Mouse (Mus musculus): ENCODE measurements at regions not wholly inside any gene's neighbourhood (a gene's known extent, or its start where the extent isn't known, plus 50 kb on each side); places are given as distances from the start of the nearest gene placed in this dataset.
A peak's percentile ranks its signal among the peaks of the same experiment; 100 is the strongest.

GRCm38 (mm10) chr13:107904851-107905250, 139.4 kb upstream of the Smim15 start:
- no peak for DNase-seq (ENCODE audit: inconsistent age in 2 of 2, low spot score in 1 of 2)

DNA sequence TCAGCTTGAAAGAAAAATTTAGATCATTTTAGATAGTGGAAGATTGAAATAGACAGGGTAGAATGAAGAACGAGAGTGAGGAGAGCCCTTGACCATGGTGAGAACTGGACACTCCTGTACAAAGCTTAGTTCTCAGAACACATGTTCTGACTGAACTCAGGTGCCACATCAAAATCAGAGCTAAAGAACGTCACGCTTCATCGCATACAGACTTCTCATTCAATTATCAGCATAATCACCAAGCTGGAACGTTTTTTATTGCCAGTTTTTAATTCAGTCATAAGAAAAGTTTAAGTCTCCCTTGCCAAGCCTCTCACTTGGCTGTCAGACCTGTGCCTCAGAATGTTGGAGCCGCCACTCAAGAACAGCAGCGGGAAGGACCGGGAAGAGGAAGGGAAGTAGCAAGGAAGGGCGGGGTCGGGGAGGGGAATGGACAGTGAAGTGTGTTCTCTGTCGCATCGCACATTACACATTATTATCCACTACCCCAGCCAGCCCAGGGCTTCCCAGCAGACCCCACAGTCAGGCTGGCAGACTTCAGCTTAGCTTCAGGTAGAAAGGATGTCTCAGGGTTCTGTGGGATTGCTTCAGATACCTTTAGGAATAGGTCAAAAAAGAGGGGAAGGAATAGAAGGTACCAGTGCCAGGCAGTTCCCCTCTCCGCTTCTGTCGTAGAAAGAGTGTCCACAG, 140.1 kb upstream of the Smim15 start:
- no peak for DNase-seq (ENCODE audit: inconsistent age in 2 of 2, low spot score in 1 of 2)

DNA sequence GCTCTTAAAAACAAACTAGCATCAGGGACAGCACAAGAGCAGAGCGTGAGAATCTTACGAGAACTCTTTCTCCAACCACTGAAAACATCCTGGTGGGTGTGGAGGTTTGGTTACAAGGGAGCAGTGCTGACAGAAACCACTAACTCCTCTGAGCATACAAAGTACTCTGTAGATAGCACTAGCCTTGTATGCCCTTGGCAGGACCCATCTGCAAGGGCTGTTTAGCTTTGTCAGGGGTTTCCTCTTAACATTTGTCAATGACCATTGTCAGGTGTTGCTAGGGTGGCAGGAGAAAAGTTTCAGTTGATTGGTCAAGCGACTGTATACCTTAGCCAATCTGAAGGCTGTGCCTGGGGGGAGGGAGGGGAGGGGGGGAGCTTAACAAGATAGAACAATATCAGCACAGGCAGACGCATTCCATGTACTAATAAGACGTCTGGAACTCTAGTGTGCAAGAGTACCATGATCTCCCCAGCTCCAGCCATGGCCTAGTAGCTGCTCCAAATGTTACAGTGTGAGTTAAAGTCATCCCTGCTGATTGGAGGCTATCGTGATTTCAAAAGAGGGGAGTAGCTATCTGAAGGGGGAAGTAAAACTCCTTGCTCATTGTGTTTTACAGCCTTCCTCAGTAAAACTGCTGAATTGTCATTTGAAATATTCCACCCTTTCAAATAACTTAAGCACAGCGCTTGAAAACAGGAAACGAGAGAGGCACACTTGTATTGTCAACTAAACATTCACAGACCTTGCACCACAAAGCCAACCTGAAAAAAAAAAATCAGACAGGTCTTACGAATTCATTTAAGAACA, 140.9 kb upstream of the Smim15 start:
- no peak for DNase-seq (ENCODE audit: inconsistent age in 2 of 2, low spot score in 1 of 2)

- no peak for DNase-seq (ENCODE audit: inconsistent age in 2 of 2, low spot score in 1 of 2)
Measured at GRCm38 (mm10) chr13:107902800-107903149, 141.5 kb upstream of the Smim15 start.

DNA sequence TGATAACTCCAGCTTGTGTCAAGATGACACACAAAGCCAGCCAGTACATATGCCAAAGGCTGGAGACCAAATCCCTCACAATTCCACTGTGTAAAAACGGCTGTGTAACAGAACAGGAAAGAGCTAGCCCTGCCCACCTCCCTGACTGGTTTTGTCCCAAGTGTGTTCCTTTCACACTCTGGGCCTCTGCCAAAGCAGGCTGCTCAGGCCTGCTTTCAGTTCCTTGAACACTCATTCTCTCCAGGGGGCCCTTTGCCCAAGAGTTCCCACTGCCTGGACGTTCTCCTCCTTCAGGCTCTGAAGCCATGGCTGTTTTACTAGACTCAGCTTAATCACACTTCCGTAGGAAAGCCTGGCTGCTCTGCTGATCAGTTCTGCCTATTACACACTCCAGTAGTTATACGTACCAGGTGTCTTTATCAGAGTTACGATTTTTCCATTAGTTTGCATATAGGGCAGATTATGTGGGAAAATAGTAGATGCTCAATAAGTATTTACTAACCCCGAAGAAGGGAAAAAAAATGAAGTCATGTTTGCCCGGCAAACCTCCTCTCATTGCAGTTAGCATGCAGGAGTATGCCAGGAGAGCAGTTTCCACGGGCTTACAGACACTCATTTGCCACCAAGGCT, 144.5 kb upstream of the Smim15 start:
- peak in 1 of 2 experiments; percentile 30 for DNase-seq (ENCODE audit: inconsistent age in 2 of 2, low spot score in 1 of 2)

DNA sequence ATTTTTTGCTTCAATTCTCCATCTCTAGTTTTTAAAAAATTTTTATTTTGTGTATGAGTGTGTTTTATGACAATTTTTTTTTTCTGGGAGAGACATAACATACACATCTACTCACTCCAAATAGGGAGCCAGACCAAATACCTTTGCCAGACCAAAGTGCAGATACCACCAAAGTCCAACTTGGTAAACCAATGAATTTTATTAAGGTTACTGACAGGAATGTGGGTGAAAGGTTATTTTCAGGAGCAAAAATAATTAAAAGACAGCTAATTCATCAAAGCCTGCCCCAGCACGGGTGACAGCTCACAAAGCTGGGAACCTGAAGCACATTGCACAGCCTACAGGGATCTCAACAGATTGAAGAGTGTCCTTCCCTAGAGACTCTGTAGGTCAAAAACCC, 146.6 kb upstream of the Smim15 start:
- no peak for DNase-seq (ENCODE audit: inconsistent age in 2 of 2, low spot score in 1 of 2)

- DNase-seq (ENCODE audit: inconsistent age in 2 of 2, low spot score in 1 of 2), result no peak
Measured at GRCm38 (mm10) chr13:107897184-107897583, 147.1 kb upstream of the Smim15 start.

- no peak for DNase-seq (ENCODE audit: inconsistent age in 2 of 2, low spot score in 1 of 2)
Measured at GRCm38 (mm10) chr13:107893581-107894183, 150.6 kb upstream of the Smim15 start.

- no peak for DNase-seq (ENCODE audit: inconsistent age in 2 of 2, low spot score in 1 of 2)
Measured at GRCm38 (mm10) chr13:107893081-107893480, 151.2 kb upstream of the Smim15 start.

GRCm38 (mm10) chr13:107891946-107892345, 152.3 kb upstream of the Smim15 start:
- DNase-seq (ENCODE audit: inconsistent age in 2 of 2, low spot score in 1 of 2), result peak in 1 of 2 experiments; percentile 83

GRCm38 (mm10) chr13:107890866-107891821, 153.1 kb upstream of the Smim15 start:
- DNase-seq (ENCODE audit: inconsistent age in 2 of 2, low spot score in 1 of 2), result peak; percentile 82 to 94

- DNase-seq (ENCODE audit: inconsistent age in 2 of 2, low spot score in 1 of 2), result peak; percentile 100
Measured at GRCm38 (mm10) chr13:107889985-107890865, 154.0 kb upstream of the Smim15 start.

GRCm38 (mm10) chr13:107889588-107889984, 154.7 kb upstream of the Smim15 start:
- no peak for DNase-seq (ENCODE audit: inconsistent age in 2 of 2, low spot score in 1 of 2)

DNA sequence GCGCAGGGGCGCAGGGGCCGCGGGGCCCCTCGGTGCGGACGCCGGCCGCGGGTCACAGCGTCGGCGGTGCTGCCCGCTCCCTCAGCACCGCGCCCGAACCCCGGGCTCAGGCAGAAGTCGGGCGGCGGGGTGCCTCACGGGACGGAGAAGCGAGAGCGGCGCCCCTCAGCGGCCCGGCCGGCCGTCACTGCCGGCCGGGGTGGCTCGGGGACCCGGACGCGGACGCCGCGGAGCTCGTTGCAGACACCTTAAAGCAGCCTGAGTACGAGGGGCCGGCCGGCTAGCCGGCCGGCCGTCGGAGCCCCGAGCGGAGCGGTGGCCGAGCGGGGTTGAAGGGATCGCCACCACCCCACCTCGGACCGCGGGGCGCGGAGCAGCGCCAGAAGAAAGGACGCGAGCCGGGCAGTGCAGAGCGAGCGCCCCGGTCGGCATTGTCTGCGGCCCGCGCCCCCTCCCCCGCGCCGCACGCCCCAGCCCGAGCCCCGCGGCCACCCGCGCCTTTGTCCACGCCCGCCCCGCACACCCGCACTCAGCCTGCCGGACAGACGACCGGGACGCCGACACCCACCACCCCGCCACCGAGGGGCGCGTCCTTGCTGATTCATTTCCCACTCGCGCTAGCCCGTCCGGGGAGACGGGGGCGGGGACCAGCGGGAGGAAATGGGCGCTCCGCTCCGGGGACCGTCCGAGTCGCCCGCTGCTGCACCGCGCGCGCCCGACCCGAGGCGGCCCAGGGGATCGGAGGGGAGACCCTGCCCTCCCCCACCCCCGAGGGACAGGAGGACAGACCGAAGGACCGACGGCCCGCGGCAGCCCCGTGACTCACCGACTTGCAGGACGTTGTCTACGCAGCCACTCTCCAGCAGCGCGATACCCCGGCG, 155.4 kb upstream of the Smim15 start:
- DNase-seq (ENCODE audit: inconsistent age in 2 of 2, low spot score in 1 of 2), result peak; percentile 81 to 93

GRCm38 (mm10) chr13:107888231-107888555, 156.1 kb upstream of the Smim15 start:
- peak in 1 of 2 experiments; percentile 79 for DNase-seq (ENCODE audit: inconsistent age in 2 of 2, low spot score in 1 of 2)

DNA sequence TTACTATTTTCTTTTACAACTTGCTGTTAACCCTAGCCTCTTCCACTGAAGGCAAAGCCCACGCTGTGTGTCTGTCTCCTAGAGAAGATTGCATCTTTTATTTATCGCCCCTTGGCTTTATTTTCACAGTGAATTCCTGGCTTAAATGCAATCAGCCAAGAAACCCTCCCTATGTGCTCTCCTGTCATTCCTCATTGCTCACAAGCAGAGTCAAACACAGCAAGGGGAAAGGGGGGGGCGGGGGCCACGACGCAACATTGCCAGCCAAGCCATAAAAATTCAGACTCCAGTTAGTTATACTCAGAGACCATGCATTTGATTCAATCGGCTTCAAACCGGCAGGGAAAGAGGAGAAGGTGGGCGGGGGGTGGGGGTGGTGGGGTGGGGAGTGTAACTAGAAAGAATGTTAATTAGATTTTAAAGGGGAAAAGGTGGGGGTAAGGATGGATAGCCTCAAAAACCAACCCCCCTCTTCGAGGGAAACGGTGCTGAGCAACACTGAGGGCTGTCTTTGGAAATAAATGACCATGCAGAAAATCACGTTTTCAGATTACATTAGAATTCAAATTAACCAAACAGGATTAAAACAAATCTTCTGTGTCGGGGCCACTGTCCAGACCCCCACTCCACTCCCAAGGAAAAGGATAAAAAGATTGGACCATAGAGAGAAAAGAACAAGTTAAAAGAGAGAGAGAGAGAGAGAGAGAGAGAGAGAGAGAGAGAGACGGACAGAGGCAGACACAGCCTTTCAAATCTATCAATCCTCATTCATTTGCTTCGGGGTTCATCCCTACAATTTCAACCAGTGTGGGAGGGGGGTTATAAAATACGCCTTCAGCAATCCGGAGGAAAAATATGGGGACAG, 156.6 kb upstream of the Smim15 start:
- DNase-seq (ENCODE audit: inconsistent age in 2 of 2, low spot score in 1 of 2), result peak in 1 of 2 experiments; percentile 67

GRCm38 (mm10) chr13:107884836-107885235, 159.4 kb upstream of the Smim15 start:
- DNase-seq (ENCODE audit: inconsistent age in 2 of 2, low spot score in 1 of 2), result no peak

GRCm38 (mm10) chr13:107882337-107882736, 161.9 kb upstream of the Smim15 start:
- DNase-seq (ENCODE audit: inconsistent age in 2 of 2, low spot score in 1 of 2), result no peak

Data from adrenal gland, adult (tissue).